Mouse (Mus musculus) limb, embryonic 13.5 days (tissue): ENCODE measurements around the gene Krcc1. TPM values are rescaled to one million over a fixed set of nuclear protein-coding genes. Genes with fewer than 3 reads are reported as not detected.

Source experiments
- ATAC-seq: fragments of 200-750 bp; cut with Nextera tagmentation; 2 replicates; pipeline ENCODE4 v1.8.0; 2017; ENCODE audit warnings: low read depth, moderate number of reproducible peaks, moderate TSS enrichment; ENCODE audit not compliant: low FRiP score
- H3K27ac ChIP-seq: fragments of 300-500 bp; sonication (generic); 2 replicates; pipeline ENCODE4 v1.5.1; 2015; ENCODE audit warnings: inconsistent platforms, mild to moderate bottlenecking, moderate library complexity
- H3K27me3 ChIP-seq: fragments of 300-500 bp; sonication (generic); 2 replicates; pipeline ENCODE4 v1.6.1; 2015; ENCODE audit warnings: mild to moderate bottlenecking, inconsistent platforms
- H3K36me3 ChIP-seq: fragments of 300-500 bp; sonication (generic); 2 replicates; pipeline ENCODE4 v1.6.1; 2015; ENCODE audit warnings: inconsistent platforms, mild to moderate bottlenecking, moderate library complexity
- H3K4me1 ChIP-seq: fragments of 300-500 bp; sonication (generic); 2 replicates; pipeline ENCODE4 v1.6.1; 2015; ENCODE audit warnings: inconsistent platforms
- H3K4me2 ChIP-seq: fragments of 300-500 bp; sonication (generic); replicated peaks from 2 replicates; pipeline ENCODE4 v1.6.1; 2015; ENCODE audit warnings: inconsistent platforms, mild to moderate bottlenecking, moderate library complexity
- H3K4me3 ChIP-seq: fragments of 300-500 bp; sonication (generic); 2 replicates; pipeline ENCODE4 v1.5.1; 2015; ENCODE audit warnings: moderate library complexity, mild to moderate bottlenecking, inconsistent platforms
- H3K9ac ChIP-seq: fragments of 300-500 bp; sonication (generic); 2 replicates; pipeline ENCODE4 v1.6.1; 2015; ENCODE audit warnings: mild to moderate bottlenecking, inconsistent platforms
- H3K9me3 ChIP-seq: fragments of 300-500 bp; sonication (generic); 2 replicates; pipeline ENCODE4 v1.6.1; 2016; ENCODE audit warnings: inconsistent platforms
- WGBS: fragments of 180-500 bp; shearing (Covaris S2); methylation state at CpG from one replicate; pipeline ENCODE4 v1.1.7; 2015; 5-methylcytosine and 5-hydroxymethylcytosine counted together
- polyA plus RNA-seq: library from polyadenylated mRNA; unstranded; fragments of >200 nt; fragmentation: Nextera tagmentation; extraction: Ambion mirVana; gene quantifications from 2 replicates; pipeline ENCODE4 v1.2.1, GENCODE M21; 2015

Gene Krcc1
- 38.7 and 41.8 TPM in 2 replicates for polyA plus RNA-seq

- Histone ChIP-seq H3K4me3 (peak within 1 kb of the TSS; percentile 87), H3K4me2 (peak within 1 kb of the TSS; percentile 82), H3K27ac (peak within 1 kb of the TSS; percentile 98), H3K36me3 (no peaks in the 10 kb centered on the region), H3K9ac (peak within 1 kb of the TSS; percentile 97), H3K9me3 (no peaks in the 10 kb centered on the region), H3K4me1 (peaks cover 19% of the 10 kb centered on the region), H3K27me3 (no peaks in the 10 kb centered on the region)
- under 1% methylated on average over 72 of the region's 84 CpGs for WGBS
- ATAC-seq, result peak; percentile 94
Measured at GRCm38 (mm10) chr6:71271389-71272315, at the start of gene Krcc1. Gene Krcc1 (plus strand): TSS chr6:71271677.

- Histone ChIP-seq H3K4me3 (no peak overlapping the region), H3K4me1 (peaks cover 26% of the 10 kb centered on the region), H3K36me3 (no peaks in the 10 kb centered on the region), H3K9ac (no peak overlapping the region), H3K9me3 (no peaks in the 10 kb centered on the region), H3K4me2 (no peak overlapping the region), H3K27ac (no peak overlapping the region), H3K27me3 (no peaks in the 10 kb centered on the region)
- WGBS, result 79% methylated on average over 3 of the region's 3 CpGs
- ATAC-seq, result no peak
Measured at GRCm38 (mm10) chr6:71224184-71224943, 47.1 kb upstream of the Krcc1 start.

- H3K4me2 ChIP-seq, result no peak overlapping the region
- no peak overlapping the region for H3K27ac ChIP-seq
- ATAC-seq, result no peak
- peaks cover 26% of the 10 kb centered on the region for H3K4me1 ChIP-seq
- no peak overlapping the region for H3K9ac ChIP-seq
- 39% methylated on average over 6 of the region's 6 CpGs for WGBS
- no peaks in the 10 kb centered on the region for H3K36me3 ChIP-seq
- no peaks in the 10 kb centered on the region for H3K27me3 ChIP-seq
- no peaks in the 10 kb centered on the region for H3K9me3 ChIP-seq
- H3K4me3 ChIP-seq, result no peak overlapping the region
Measured at GRCm38 (mm10) chr6:71226544-71226943, 44.9 kb upstream of the Krcc1 start.

GRCm38 (mm10) chr6:71227157-71227770 lies 44.2 kb upstream of the Krcc1 start:
- Histone ChIP-seq H3K4me3 (no peak overlapping the region), H3K27me3 (no peaks in the 10 kb centered on the region), H3K4me1 (peaks cover 26% of the 10 kb centered on the region), H3K9ac (no peak overlapping the region), H3K36me3 (no peaks in the 10 kb centered on the region), H3K27ac (peak overlapping the region; percentile 33; the same call in 1 of the 2 replicates), H3K4me2 (no peak overlapping the region; the same call in 1 of the 2 replicates), H3K9me3 (no peaks in the 10 kb centered on the region)
- ATAC-seq, result peak; percentile 85
- WGBS, result 7% methylated on average over 7 of the region's 7 CpGs

GRCm38 (mm10) chr6:71235121-71235520 lies 36.4 kb upstream of the Krcc1 start:
- 0 out of 2 replicates have a peak, but pooled peaks cover 3% of the 10 kb centered on the region for H3K4me1 ChIP-seq

GRCm38 (mm10) chr6:71235944-71236343 lies 35.5 kb upstream of the Krcc1 start:
- H3K4me2 ChIP-seq, result no peak overlapping the region
- H3K4me3 ChIP-seq, result no peak overlapping the region
- H3K9me3 ChIP-seq, result no peaks in the 10 kb centered on the region
- H3K4me1 ChIP-seq, result peaks cover 10% of the 10 kb centered on the region; the same call in 1 of the 2 replicates
- H3K9ac ChIP-seq, result no peak overlapping the region
- H3K27ac ChIP-seq, result no peak overlapping the region
- H3K27me3 ChIP-seq, result no peaks in the 10 kb centered on the region
- H3K36me3 ChIP-seq, result no peaks in the 10 kb centered on the region
- WGBS, result 71% methylated on average over 3 of the region's 3 CpGs
- ATAC-seq, result no peak

More at GRCm38 (mm10) chr6:71235121-71235520, 36.4 kb upstream of the Krcc1 start:
- Histone ChIP-seq H3K27ac (no peak overlapping the region), H3K4me2 (no peak overlapping the region), H3K9ac (no peak overlapping the region), H3K4me3 (no peak overlapping the region), H3K9me3 (no peaks in the 10 kb centered on the region), H3K27me3 (no peaks in the 10 kb centered on the region), H3K36me3 (no peaks in the 10 kb centered on the region)
- 86% methylated on average over 13 of the region's 13 CpGs for WGBS
- ATAC-seq, result no peak

- H3K4me2 ChIP-seq, result no peak overlapping the region
- H3K27ac ChIP-seq, result no peak overlapping the region
- H3K9ac ChIP-seq, result no peak overlapping the region
- no peak for ATAC-seq
- H3K9me3 ChIP-seq, result no peaks in the 10 kb centered on the region
- no peak overlapping the region for H3K4me3 ChIP-seq
- no peaks in the 10 kb centered on the region for H3K27me3 ChIP-seq
- peaks cover 11% of the 10 kb centered on the region; the same call in 1 of the 2 replicates for H3K4me1 ChIP-seq
- WGBS, result 74% methylated on average over 6 of the region's 6 CpGs
- H3K36me3 ChIP-seq, result no peaks in the 10 kb centered on the region
Measured at GRCm38 (mm10) chr6:71236506-71236905, 35.0 kb upstream of the Krcc1 start.

- no peak overlapping the region for H3K4me3 ChIP-seq
- WGBS, result 80% methylated on average over 6 of the region's 6 CpGs
- no peak overlapping the region for H3K27ac ChIP-seq
- no peaks in the 10 kb centered on the region for H3K36me3 ChIP-seq
- no peaks in the 10 kb centered on the region for H3K9me3 ChIP-seq
- H3K27me3 ChIP-seq, result no peaks in the 10 kb centered on the region
- ATAC-seq, result no peak
- H3K4me2 ChIP-seq, result no peak overlapping the region
- peaks cover 11% of the 10 kb centered on the region; the same call in 1 of the 2 replicates for H3K4me1 ChIP-seq
- H3K9ac ChIP-seq, result no peak overlapping the region
Measured at GRCm38 (mm10) chr6:71237031-71237431, 34.4 kb upstream of the Krcc1 start.

GRCm38 (mm10) chr6:71239069-71239750 lies 32.3 kb upstream of the Krcc1 start:
- 79% methylated on average over 26 of the region's 26 CpGs for WGBS
- Histone ChIP-seq H3K36me3 (no peaks in the 10 kb centered on the region), H3K27me3 (no peaks in the 10 kb centered on the region), H3K9me3 (no peaks in the 10 kb centered on the region), H3K27ac (no peak overlapping the region), H3K4me1 (peaks cover 11% of the 10 kb centered on the region; the same call in 1 of the 2 replicates), H3K9ac (no peak overlapping the region), H3K4me2 (no peak overlapping the region), H3K4me3 (no peak overlapping the region)
- ATAC-seq, result no peak

- Histone ChIP-seq H3K36me3 (no peaks in the 10 kb centered on the region), H3K27ac (no peak overlapping the region), H3K9me3 (no peaks in the 10 kb centered on the region), H3K27me3 (no peaks in the 10 kb centered on the region), H3K9ac (no peak overlapping the region), H3K4me2 (no peak overlapping the region), H3K4me3 (no peak overlapping the region), H3K4me1 (peaks cover 11% of the 10 kb centered on the region; the same call in 1 of the 2 replicates)
- ATAC-seq, result no peak
- 34% methylated on average over 7 of the region's 7 CpGs for WGBS
Measured at GRCm38 (mm10) chr6:71240831-71241230, 30.6 kb upstream of the Krcc1 start.

- H3K9me3 ChIP-seq, result no peaks in the 10 kb centered on the region
- no peak overlapping the region for H3K4me3 ChIP-seq
- H3K4me2 ChIP-seq, result no peak overlapping the region
- ATAC-seq, result no peak
- H3K27me3 ChIP-seq, result no peaks in the 10 kb centered on the region
- H3K27ac ChIP-seq, result no peak overlapping the region
- H3K36me3 ChIP-seq, result no peaks in the 10 kb centered on the region
- 88% methylated on average over 1 of the region's 1 CpGs for WGBS
- H3K4me1 ChIP-seq, result peaks cover 11% of the 10 kb centered on the region; the same call in 1 of the 2 replicates
- H3K9ac ChIP-seq, result no peak overlapping the region
Measured at GRCm38 (mm10) chr6:71242811-71243210, 28.7 kb upstream of the Krcc1 start.
